Mouse (Mus musculus): ENCODE data around the gene Pi16.

DNA sequence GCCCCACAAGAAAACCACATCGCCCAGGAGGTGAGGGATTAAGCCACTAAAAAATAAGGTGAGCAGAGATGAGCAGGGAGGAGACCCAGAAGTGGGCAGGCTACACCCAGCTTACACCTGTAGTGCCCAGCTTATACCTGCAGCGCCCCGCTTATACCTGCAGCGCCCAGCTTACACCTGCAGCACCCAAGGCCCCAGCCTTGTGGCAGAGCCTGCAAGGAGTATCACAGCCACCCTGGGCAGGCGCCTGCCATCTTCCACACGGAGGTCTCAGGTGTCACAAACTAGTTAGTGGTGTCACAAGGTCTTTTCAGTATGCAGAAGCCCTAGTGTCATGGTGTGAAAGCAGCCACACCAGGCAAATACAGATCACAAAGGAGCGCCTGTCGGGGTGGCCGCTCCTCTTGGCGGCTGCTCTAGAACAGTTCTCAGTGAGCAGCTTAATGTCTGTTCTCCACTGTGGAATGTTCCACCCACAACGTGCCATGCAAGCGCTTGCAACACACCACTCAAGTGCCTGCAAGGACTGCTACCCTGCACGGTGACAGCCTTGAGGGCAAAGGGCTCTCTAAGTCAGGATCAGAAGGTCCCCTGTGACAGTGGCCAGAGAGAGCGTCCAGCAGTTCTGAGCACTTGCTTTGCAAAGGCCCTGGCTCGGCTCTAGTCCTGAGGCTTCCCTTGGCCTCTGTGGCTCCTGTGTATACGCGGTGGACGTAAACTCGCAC is 18.9 kb downstream of the Pi16 start:
- TF ChIP-seq MYOD1 (IDR thresholded peaks at IDR 0.05; ENCODE audit: control insufficient read depth, insufficient read length, low read depth) (no peak), USF1 (IDR thresholded peaks at IDR 0.05; ENCODE audit: low read depth) (no peak), CTCF (IDR thresholded peaks at IDR 0.05; ENCODE audit: control insufficient read depth, insufficient read depth, insufficient read length) (no peak), MAX (IDR thresholded peaks at IDR 0.05) (no peak), CEBPB (IDR thresholded peaks at IDR 0.05; ENCODE audit: low read depth) (no peak), MYOG (IDR thresholded peaks at IDR 0.05; ENCODE audit: control insufficient read depth, extremely low read depth, insufficient read length) (no peak), FOSL1 (IDR thresholded peaks at IDR 0.05; ENCODE audit: insufficient read depth, low read length, poor library complexity, severe bottlenecking) (no peak)
